Mouse (Mus musculus) MEL (cell line): Measurements from ENCODE around the gene Ccdc159. TPM values are rescaled to one million over a fixed set of nuclear protein-coding genes. Genes with fewer than 3 reads are reported as not detected.

Experiments
- DNase-seq: peaks from one replicate; pipeline ENCODE4 v3.0.0; 2011; ENCODE audit warnings: low read depth, low spot score
- H3K27ac ChIP-seq: 2 replicates; pipeline ENCODE4 v1.5.1; 2012; ENCODE audit warnings: low read depth, mild to moderate bottlenecking, control low read depth, low read length, moderate library complexity; ENCODE audit not compliant: control insufficient read depth
- H3K27me3 ChIP-seq, 2 experiments: fragments of 150-350 bp in 1 of 2; sonication (generic) in 1 of 2; 2 replicates each; pipeline ENCODE4 v1.6.1; 2012; ENCODE audit warnings: low read length in 2 of 2, mild to moderate bottlenecking in 2 of 2, improper control_type of control experiment in 1 of 2, moderate library complexity in 1 of 2; ENCODE audit not compliant: insufficient read depth in 2 of 2, control insufficient read depth in 1 of 2
- H3K36me3 ChIP-seq, 2 experiments: 2 replicates each; pipeline ENCODE4 v1.6.1; 2012 to 2014; ENCODE audit warnings: low read length in 2 of 2, improper control_type of control experiment in 1 of 2, inconsistent platforms in 1 of 2, mild to moderate bottlenecking in 1 of 2; ENCODE audit not compliant: insufficient read depth in 2 of 2, control insufficient read depth in 1 of 2
- H3K4me1 ChIP-seq, 2 experiments: fragments of 150-350 bp in 1 of 2; sonication (generic) in 1 of 2; 2 replicates each; pipeline ENCODE4 v1.6.1; 2012; ENCODE audit warnings: low read length in 2 of 2, improper control_type of control experiment in 1 of 2, mild to moderate bottlenecking in 1 of 2; ENCODE audit not compliant: insufficient read depth in 2 of 2, control insufficient read depth in 1 of 2
- H3K4me3 ChIP-seq, 2 experiments: fragments of 150-350 bp in 1 of 2; sonication (generic) in 1 of 2; 2 replicates each; pipeline ENCODE4 v1.5.1; 2012; ENCODE audit warnings: low read depth in 2 of 2, low read length in 2 of 2, mild to moderate bottlenecking in 2 of 2, moderate library complexity in 2 of 2, control low read depth in 1 of 2, improper control_type of control experiment in 1 of 2; ENCODE audit not compliant: control insufficient read depth in 1 of 2, insufficient read depth in 1 of 2
- H3K79me2 ChIP-seq: 2 replicates; pipeline ENCODE4 v1.6.1; 2012; ENCODE audit warnings: mild to moderate bottlenecking, low read length, moderate library complexity; ENCODE audit not compliant: control insufficient read depth, poor library complexity, insufficient read depth
- H3K9ac ChIP-seq: 2 replicates; pipeline ENCODE4 v1.6.1; 2012; ENCODE audit warnings: low read depth, mild to moderate bottlenecking, control low read depth, low read length, moderate library complexity; ENCODE audit not compliant: control insufficient read depth, poor library complexity, severe bottlenecking
- H3K9me3 ChIP-seq: fragments of 150-350 bp; sonication (generic); replicated peaks from 2 replicates; pipeline ENCODE4 v1.6.1; 2012; ENCODE audit warnings: mild to moderate bottlenecking, low read length, improper control_type of control experiment, moderate library complexity; ENCODE audit not compliant: insufficient read depth
- BHLHE40 ChIP-seq: IDR thresholded peaks from 2 replicates; pipeline ENCODE4 v1.6.1; 2012; ENCODE audit warnings: low read depth, mild to moderate bottlenecking, inconsistent platforms, low read length, improper control_type of control experiment, borderline replicate concordance
- CHD1 ChIP-seq: IDR thresholded peaks from 2 replicates; pipeline ENCODE4 v1.6.1; 2012; ENCODE audit warnings: low read depth, mild to moderate bottlenecking, inconsistent platforms, low read length, improper control_type of control experiment
- CTCF ChIP-seq, 3 experiments: IDR thresholded peaks in 2 of 3; conservative IDR thresholded peaks in 1 of 3; 2 replicates each; pipeline ENCODE4 v1.5.1; 2011 to 2012; ENCODE audit warnings: low read length in 3 of 3, low read depth in 2 of 3, mild to moderate bottlenecking in 2 of 3, improper control_type of control experiment in 1 of 3, inconsistent platforms in 1 of 3, mixed read lengths in 1 of 3, moderate library complexity in 1 of 3; ENCODE audit not compliant: control insufficient read depth in 1 of 3, insufficient read depth in 1 of 3, poor library complexity in 1 of 3, severe bottlenecking in 1 of 3
- EP300 ChIP-seq, 2 experiments: IDR thresholded peaks; 2 replicates each; pipeline ENCODE4 v1.6.1; 2011; ENCODE audit warnings: improper control_type of control experiment in 2 of 2, low read length in 2 of 2, low read depth in 1 of 2, mild to moderate bottlenecking in 1 of 2
- GATA1 ChIP-seq: IDR thresholded peaks from 2 replicates; pipeline ENCODE4 v1.6.1; 2011; ENCODE audit warnings: low read depth, low read length, improper control_type of control experiment
- HCFC1 ChIP-seq: IDR thresholded peaks from 2 replicates; pipeline ENCODE4 v1.6.1; 2012; ENCODE audit warnings: low read depth, mild to moderate bottlenecking, inconsistent platforms, low read length, improper control_type of control experiment, moderate library complexity
- KAT2A ChIP-seq: conservative IDR thresholded peaks from 2 replicates; pipeline ENCODE4 v1.6.1; 2012; ENCODE audit warnings: low read depth, low read length, improper control_type of control experiment, inconsistent platforms
- MAFK ChIP-seq: IDR thresholded peaks from 2 replicates; pipeline ENCODE4 v1.6.1; 2011; ENCODE audit warnings: low read depth, mild to moderate bottlenecking, low read length, improper control_type of control experiment, borderline replicate concordance
- MAX ChIP-seq: IDR thresholded peaks from 2 replicates; pipeline ENCODE4 v1.6.1; 2011; ENCODE audit warnings: low read length, improper control_type of control experiment
- MXI1 ChIP-seq: IDR thresholded peaks from 2 replicates; pipeline ENCODE4 v1.6.1; 2011; ENCODE audit warnings: mild to moderate bottlenecking, low read depth, low read length, improper control_type of control experiment
- POLR2AphosphoS5 ChIP-seq: IDR thresholded peaks from 2 replicates; pipeline ENCODE4 v1.6.1; 2012; ENCODE audit warnings: low read depth, borderline replicate concordance, mild to moderate bottlenecking, inconsistent platforms, low read length, moderate library complexity, mixed read lengths
- RAD21 ChIP-seq: IDR thresholded peaks from 2 replicates; pipeline ENCODE4 v1.6.1; 2011; ENCODE audit warnings: mild to moderate bottlenecking, low read depth, low read length, improper control_type of control experiment
- TCF12 ChIP-seq: IDR thresholded peaks from 2 replicates; pipeline ENCODE4 v1.6.1; 2014; ENCODE audit warnings: low read depth, mild to moderate bottlenecking, inconsistent platforms, low read length, improper control_type of control experiment, moderate library complexity
- USF2 ChIP-seq, 2 experiments: IDR thresholded peaks; 2 replicates each; pipeline ENCODE4 v1.6.1; 2011 to 2012; ENCODE audit warnings: improper control_type of control experiment in 2 of 2, low read length in 2 of 2, borderline replicate concordance in 1 of 2, inconsistent platforms in 1 of 2, low read depth in 1 of 2, mild to moderate bottlenecking in 1 of 2; ENCODE audit not compliant: insufficient read depth in 1 of 2
- ZMIZ1 ChIP-seq: IDR thresholded peaks from 2 replicates; pipeline ENCODE4 v1.6.1; 2012; ENCODE audit warnings: low read depth, mild to moderate bottlenecking, inconsistent platforms, low read length, improper control_type of control experiment, moderate library complexity
- polyA plus RNA-seq, 2 experiments: library from polyadenylated mRNA; stranded (reverse) in 1 of 2; unstranded in 1 of 2; fragments of >175 nt in 1 of 2; fragments of >200 nt in 1 of 2; gene quantifications; 2 replicates each; pipeline versions ENCODE4 v1.2.1 to v1.2.4; 2012; ENCODE audit warnings: low replicate concordance in 2 of 2, low read depth in 1 of 2; ENCODE audit not compliant: insufficient read length in 2 of 2, insufficient read depth in 1 of 2, missing spikeins in 1 of 2
- total RNA-seq: library from RNA; depleted of rRNA; stranded (reverse); fragments of 300-350 nt; gene quantifications from 2 replicates; pipeline ENCODE4 v1.2.3, GENCODE M21; 2012

Ccdc159 gene
- total and polyA plus RNA-seq, 3 experiments = 1.0 to 6.4 TPM; not detected in 1

- TF ChIP-seq EP300 (IDR thresholded peaks at IDR 0.05; ENCODE audit: low read depth in 1 of 2, low read length in 2 of 2) = peak in 1 of 2 experiments; percentile 19; a peak in 1 of 4 replicates
- TF ChIP-seq POLR2AphosphoS5 = no peak
- TF ChIP-seq KAT2A = no peak
- no peak for TF ChIP-seq CTCF (IDR thresholded peaks at IDR 0.05 in 2 of 3, conservative IDR thresholded peaks at IDR 0.05 in 1 of 3; ENCODE audit: control insufficient read depth in 1 of 3, insufficient read depth in 1 of 3, low read depth in 2 of 3, low read length in 3 of 3, poor library complexity in 1 of 3, severe bottlenecking in 1 of 3)
These were observed 9.7 kb downstream of the Ccdc159 start, which contains the start of gene Plppr2 (continued) for GRCm38 (mm10) chr9:21936692-21937570.

GRCm38 (mm10) chr9:21937711-21938175 lies 10.5 kb downstream of the Ccdc159 start:
- H3K4me3 ChIP-seq = no peak overlapping the region
- H3K27me3 ChIP-seq = no peaks in the 10 kb centered on the region
- no peak overlapping the region for H3K9ac ChIP-seq
- H3K4me1 ChIP-seq = peaks cover 10 to 17% of the 10 kb centered on the region in 2 experiments
- no peak overlapping the region for H3K27ac ChIP-seq
- DNase-seq = peak; percentile 45
- TF ChIP-seq HCFC1 (no peak), MAFK (no peak), GATA1 (no peak), MXI1 (no peak), MAX (no peak), CTCF (IDR thresholded peaks at IDR 0.05 in 2 of 3, conservative IDR thresholded peaks at IDR 0.05 in 1 of 3; ENCODE audit: control insufficient read depth in 1 of 3, insufficient read depth in 1 of 3, low read depth in 2 of 3, low read length in 3 of 3, poor library complexity in 1 of 3, severe bottlenecking in 1 of 3) (no peak), ZMIZ1 (no peak), USF2 (IDR thresholded peaks at IDR 0.05; ENCODE audit: borderline replicate concordance in 1 of 2, insufficient read depth in 1 of 2, low read depth in 1 of 2, low read length in 2 of 2) (no peak), TCF12 (no peak), BHLHE40 (no peak), CHD1 (no peak), POLR2AphosphoS5 (no peak), RAD21 (no peak)
- no peaks in the 10 kb centered on the region for H3K79me2 ChIP-seq
- peaks cover 0 to 10% of the 10 kb centered on the region in 2 experiments; a peak in 2 of 4 replicates for H3K36me3 ChIP-seq
- no peaks in the 10 kb centered on the region for H3K9me3 ChIP-seq
